21 mouse cellular contexts compared by ENCODE assay signal in the genomic region with DNA sequence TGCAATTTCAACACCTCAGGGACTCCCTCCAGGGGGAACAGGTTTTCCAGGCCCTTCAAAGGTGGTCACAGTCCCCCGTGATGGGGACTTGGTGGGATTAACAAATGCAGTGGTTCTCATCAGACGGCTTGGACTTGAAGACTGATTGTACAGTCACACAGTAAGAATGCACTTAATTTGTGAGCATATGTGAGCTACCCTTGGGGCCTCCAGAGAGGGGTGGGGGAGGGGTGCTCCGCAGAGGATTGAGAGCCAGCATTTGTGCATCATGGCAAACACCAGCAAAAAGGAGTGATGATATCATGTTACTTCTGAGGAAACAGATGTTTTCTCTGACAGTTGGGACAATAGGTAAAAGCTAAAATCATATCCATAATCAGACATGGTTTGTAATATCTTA. TPM values are rescaled to one million over a fixed set of nuclear protein-coding genes. Genes with fewer than 3 reads are reported as not detected.
DNase-seq lines count a peak whose midpoint lies in the region; ATAC-seq lines count a peak whose summit lies in the region.
"Had no signal": no experiment of that assay in that cellular context is flagged by ENCODE, and none has a peak within 500 bp of the region (broad histone marks: within the 10 kb centered on the region; RNA-seq: fewer than 3 reads in every experiment).

No protein-coding gene starts in this region.

- no peak overlapping the region for H3K4me2 ChIP-seq in embryonic facial prominence, embryonic 14.5 days (ENCODE audit: low read depth, low read length)
- H3K4me2 ChIP-seq: hindbrain, embryonic 15.5 days; liver, embryonic 11.5 days; midbrain, embryonic 15.5 days had no signal

- ATAC-seq in embryonic facial prominence, embryonic 14.5 days (ENCODE audit: low read depth): peak; percentile 38; the same call in 1 of the 2 replicates
- ATAC-seq: intestine, embryonic 16.5 days; midbrain, embryonic 15.5 days had no signal

- no peak overlapping the region for H3K27ac ChIP-seq in embryonic facial prominence, embryonic 14.5 days (replicated peaks; ENCODE audit: low read depth, low read length)
- H3K27ac ChIP-seq: heart, embryonic 10.5 days; hindbrain, embryonic 15.5 days; kidney, postnatal 0 days; midbrain, embryonic 15.5 days had no signal

- H3K36me3 ChIP-seq in embryonic facial prominence, embryonic 14.5 days (ENCODE audit: control insufficient read depth, insufficient read depth, low read length): no peaks in the 10 kb centered on the region
- H3K36me3 ChIP-seq: heart, embryonic 10.5 days; hindbrain, embryonic 15.5 days; midbrain, embryonic 15.5 days had no signal

- H3K9ac ChIP-seq in embryonic facial prominence, embryonic 14.5 days (ENCODE audit: low read depth, low read length): no peak overlapping the region
- H3K9ac ChIP-seq: hindbrain, embryonic 15.5 days; midbrain, embryonic 15.5 days had no signal

- peak; percentile 38 for DNase-seq in embryo, embryonic 11 days
- DNase-seq in embryo, embryonic 9.5 days (ENCODE audit: extremely low spot score): no peak
- DNase-seq in retina, embryonic 14.5 days (ENCODE audit: low spot score): peak; percentile 15
- no peak for DNase-seq in retina, postnatal 1 day
- peak; percentile 79 for DNase-seq in embryonic facial prominence, embryonic 14.5 days (ENCODE audit: low spot score)
- peak; percentile 34 for DNase-seq in mesoderm, embryonic 11.5 days (ENCODE audit: low read depth, low spot score)
- DNase-seq in lung, postnatal 36 days: no peak
- DNase-seq in ovary, postnatal 14 days (ENCODE audit: low spot score): no peak
- DNase-seq: adrenal gland, adult 8-10 months; cerebellum, adult 11 months; cerebellum, postnatal 25 days; gastrocnemius, postnatal 25 days; heart, postnatal 10 days; lung, adult 2 months had no signal

- H3K27me3 ChIP-seq in embryonic facial prominence, embryonic 14.5 days (replicated peaks; ENCODE audit: control insufficient read depth, insufficient read depth, low read length): no peaks in the 10 kb centered on the region
- H3K27me3 ChIP-seq: hindbrain, embryonic 15.5 days; midbrain, embryonic 15.5 days had no signal

- H3K4me1 ChIP-seq in embryonic facial prominence, embryonic 14.5 days (ENCODE audit: control insufficient read depth, insufficient read depth, low read length): peaks cover 42% of the 10 kb centered on the region
- H3K4me1 ChIP-seq: heart, embryonic 10.5 days; midbrain, embryonic 15.5 days had no signal

- H3K4me3 ChIP-seq in embryonic facial prominence, embryonic 14.5 days (ENCODE audit: low read depth, low read length): no peak overlapping the region
- H3K4me3 ChIP-seq: erythroblast, embryonic 14.5 days; heart, embryonic 10.5 days; hindbrain, embryonic 15.5 days; midbrain, embryonic 15.5 days had no signal

- WGBS in embryonic facial prominence, embryonic 14.5 days: 12% methylated on average over 3 of the region's 3 CpGs

- 0 out of 2 replicates have a peak, but pooled peaks cover 8% of the 10 kb centered on the region for H3K9me3 ChIP-seq in embryonic facial prominence, embryonic 14.5 days (ENCODE audit: control insufficient read depth, low read length)
- H3K9me3 ChIP-seq: heart, embryonic 10.5 days; hindbrain, embryonic 15.5 days; midbrain, embryonic 15.5 days had no signal

RNA-seq across cellular contexts. Expression of a gene that starts 59.2 kb away (rescaled TPM):
- polyA plus RNA-seq in embryonic facial prominence, embryonic 14.5 days (2014; fragmentation: Nextera tagmentation; extraction: Ambion mirVana): 63.5 and 66.6 TPM in 2 replicates

Comparison
In these comparisons a context has a peak if more than half of its experiments do, and no peak if none do; other contexts are left out.
1. DNase-seq: peak in embryo, embryonic 11 days (single experiment), retina, embryonic 14.5 days (single experiment), embryonic facial prominence, embryonic 14.5 days (single experiment) and mesoderm, embryonic 11.5 days (single experiment); none in embryo, embryonic 9.5 days (single experiment), retina, postnatal 1 day (single experiment), lung, postnatal 36 days (single experiment) and ovary, postnatal 14 days (single experiment).